Mouse (Mus musculus): ENCODE results near the gene Gm12253.

GRCm38 (mm10) chr11:58437866-58438265, 5.5 kb downstream of the Gm12253 start:
- no peak for TF ChIP-seq CTCF (IDR thresholded peaks at IDR 0.05; ENCODE audit: borderline replicate concordance, control insufficient read depth, extremely low read depth, insufficient read depth, low read length, poor library complexity)
- no peak for TF ChIP-seq POLR2A (IDR thresholded peaks at IDR 0.05; ENCODE audit: control insufficient read depth, extremely low read depth, insufficient read depth, low read length, poor library complexity)
